Mouse (Mus musculus) fibroblast of lung, adult 2 months (primary cell): ENCODE results near the gene Prkacb.
A peak's percentile ranks its signal among the peaks of the same experiment; 100 is the strongest.
"Not testable (repeated sequence)": the region's sequence is repeated elsewhere in the genome, so short reads cannot be mapped to it uniquely, and the experiment has no call there.

Source experiments
- DNase-seq: peaks from one replicate; pipeline ENCODE4 v3.0.0-alpha.2; 2011; ENCODE audit warnings: low read depth

Prkacb gene

GRCm38 (mm10) chr3:146778451-146778850, 34.3 kb downstream of the Prkacb start:
- no peak for DNase-seq

DNA sequence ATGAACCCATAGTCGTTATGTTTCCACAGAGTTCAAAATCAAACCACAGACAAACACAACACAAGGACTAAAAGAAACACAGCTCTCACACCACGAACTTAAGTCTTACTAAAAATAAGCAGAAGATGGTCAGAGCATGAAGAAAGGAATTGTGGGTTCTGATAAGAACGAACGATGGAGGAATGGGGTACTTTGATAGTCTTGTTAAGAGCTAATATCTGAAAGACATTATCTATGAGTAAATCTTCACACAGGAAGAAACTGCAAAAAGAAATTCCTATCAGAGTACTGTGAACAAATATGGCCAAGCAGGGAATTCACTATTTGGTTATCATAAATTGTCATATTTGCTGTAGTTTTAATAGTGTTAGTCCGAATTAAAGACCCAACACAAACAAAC, 36.1 kb downstream of the Prkacb start:
- DNase-seq: no peak

GRCm38 (mm10) chr3:146770853-146771252, 41.9 kb downstream of the Prkacb start:
- no peak for DNase-seq

GRCm38 (mm10) chr3:146769940-146770659, 42.7 kb downstream of the Prkacb start:
- no peak for DNase-seq

GRCm38 (mm10) chr3:146769569-146769939, 43.2 kb downstream of the Prkacb start:
- no peak for DNase-seq

DNA sequence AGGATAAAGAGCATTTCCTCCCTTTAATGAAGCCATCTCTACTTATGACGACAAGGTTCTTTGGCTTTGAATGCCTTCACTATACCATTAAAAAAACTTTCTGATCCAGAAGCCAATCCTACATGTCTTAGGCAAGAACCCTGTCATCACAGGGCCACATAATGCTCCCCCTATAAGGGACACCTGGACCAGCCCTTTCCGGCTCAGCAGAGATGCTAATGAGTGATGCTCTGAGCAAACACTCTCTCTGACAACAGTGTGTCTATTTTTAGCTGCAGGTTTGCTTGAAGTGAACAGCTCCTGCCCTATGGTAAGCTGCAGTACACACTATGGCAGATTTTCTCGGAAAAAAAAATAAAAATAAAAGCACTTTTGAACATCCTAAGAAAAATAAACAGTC, 43.9 kb downstream of the Prkacb start:
- DNase-seq: no peak

DNA sequence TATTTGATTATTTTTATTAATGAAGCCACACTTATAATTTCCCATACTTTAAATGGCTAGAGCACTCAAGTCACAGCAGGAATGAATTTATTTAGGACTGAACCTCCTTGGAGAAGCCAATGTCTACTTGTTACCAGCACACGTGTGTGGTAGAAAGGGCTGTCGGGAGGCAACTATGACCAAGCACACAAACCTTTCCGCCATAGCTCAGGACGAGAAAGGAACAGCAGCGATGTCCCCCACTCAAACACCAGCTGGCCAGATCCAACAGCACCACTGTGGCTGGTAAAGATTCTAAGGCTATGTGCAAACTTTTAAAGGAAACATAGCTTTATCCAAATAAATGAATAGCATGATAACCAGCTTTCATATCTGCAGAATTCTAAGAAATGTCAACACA, 44.4 kb downstream of the Prkacb start:
- DNase-seq: no peak

DNA sequence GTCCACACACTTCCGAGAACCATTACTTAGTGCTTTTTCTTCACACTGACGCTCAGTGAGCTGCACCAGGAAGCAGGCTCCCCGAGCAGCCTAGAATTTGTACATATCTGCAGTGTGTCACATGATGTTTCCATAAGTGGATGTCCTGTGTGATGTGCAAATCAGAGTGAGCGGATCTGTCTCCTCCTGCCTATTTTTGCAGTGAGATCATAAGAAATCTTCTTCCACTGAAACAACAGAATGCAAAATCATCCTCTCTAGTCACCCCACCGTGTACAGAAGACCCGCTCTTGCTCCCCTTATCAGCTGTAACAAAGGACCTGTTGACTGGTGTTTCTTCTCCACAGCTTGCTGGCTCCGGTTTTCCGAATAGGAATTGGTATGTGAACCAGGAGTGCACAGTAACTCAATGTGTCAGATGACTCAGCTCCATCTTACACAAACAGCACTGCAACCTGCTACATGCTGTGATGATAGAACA, 46.0 kb downstream of the Prkacb start:
- no peak for DNase-seq

DNA sequence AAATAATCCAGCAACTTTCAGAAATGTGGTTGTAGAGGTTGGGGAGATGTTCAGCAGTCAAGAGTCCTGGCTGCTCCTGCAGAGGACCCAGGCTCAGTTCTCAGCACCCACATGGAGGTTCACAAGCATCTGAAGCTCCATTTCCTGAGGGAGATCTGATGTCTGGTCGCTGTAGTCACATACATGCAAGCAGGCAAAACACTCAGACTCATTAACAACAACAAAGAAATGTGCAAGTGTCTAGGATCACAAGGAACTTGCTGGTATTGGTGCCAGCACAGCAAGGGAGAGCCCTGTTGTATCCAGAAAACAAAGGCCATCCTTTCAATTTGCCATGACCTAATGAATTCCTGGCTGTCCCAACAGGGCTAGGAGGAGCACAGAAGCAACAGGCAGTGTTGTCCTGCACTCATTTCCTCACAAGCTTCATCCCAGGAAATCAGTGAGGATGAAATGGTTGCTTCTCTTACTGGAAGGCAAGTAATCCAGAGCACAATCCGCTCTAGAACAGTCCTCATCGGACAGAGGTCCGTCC, 46.7 kb downstream of the Prkacb start:
- no peak for DNase-seq

- no peak for DNase-seq
Measured at GRCm38 (mm10) chr3:146764871-146765529, 47.8 kb downstream of the Prkacb start.

DNA sequence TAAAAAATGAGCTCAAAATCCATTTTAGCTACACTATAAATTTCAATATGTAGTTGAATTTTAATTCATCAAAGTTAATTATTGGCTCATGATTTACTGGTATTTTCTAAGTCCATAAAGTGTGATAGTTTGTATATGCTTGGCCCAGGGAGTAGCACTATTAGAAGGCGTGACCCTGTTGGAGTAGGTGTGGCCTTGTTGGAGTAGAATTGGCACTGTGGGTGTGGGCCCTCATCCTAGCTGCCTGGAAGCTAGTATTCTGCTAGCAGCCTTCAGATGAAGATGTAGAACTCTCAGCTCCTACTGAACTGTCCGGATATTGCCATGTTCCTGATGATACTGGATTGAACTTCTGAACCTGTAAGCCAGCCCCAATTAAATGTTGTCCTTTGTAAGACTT, 49.7 kb downstream of the Prkacb start:
- not testable (repeated sequence) for DNase-seq

DNA sequence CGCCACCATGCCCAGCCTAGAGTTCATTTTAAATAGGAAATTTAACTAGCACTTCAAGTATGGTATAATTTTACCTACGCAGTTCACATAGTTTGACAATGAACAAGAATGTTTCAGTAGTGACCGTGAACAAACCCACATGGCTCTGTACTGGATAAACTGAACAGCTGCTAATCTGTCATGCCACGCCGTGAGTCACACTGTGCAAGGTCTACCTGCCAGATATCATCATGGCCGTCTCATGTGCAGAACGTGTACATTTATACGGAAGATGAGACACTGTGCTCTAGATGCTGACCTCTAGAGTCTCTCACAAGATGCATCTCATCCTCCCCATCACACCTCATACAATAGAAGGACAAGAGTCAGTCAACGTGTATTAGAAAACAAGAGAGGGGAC, 51.5 kb downstream of the Prkacb start:
- no peak for DNase-seq

- DNase-seq: no peak
Measured at GRCm38 (mm10) chr3:146757970-146758960, 54.5 kb downstream of the Prkacb start.

- DNase-seq: no peak
Measured at GRCm38 (mm10) chr3:146754270-146754669, 58.5 kb downstream of the Prkacb start.

DNA sequence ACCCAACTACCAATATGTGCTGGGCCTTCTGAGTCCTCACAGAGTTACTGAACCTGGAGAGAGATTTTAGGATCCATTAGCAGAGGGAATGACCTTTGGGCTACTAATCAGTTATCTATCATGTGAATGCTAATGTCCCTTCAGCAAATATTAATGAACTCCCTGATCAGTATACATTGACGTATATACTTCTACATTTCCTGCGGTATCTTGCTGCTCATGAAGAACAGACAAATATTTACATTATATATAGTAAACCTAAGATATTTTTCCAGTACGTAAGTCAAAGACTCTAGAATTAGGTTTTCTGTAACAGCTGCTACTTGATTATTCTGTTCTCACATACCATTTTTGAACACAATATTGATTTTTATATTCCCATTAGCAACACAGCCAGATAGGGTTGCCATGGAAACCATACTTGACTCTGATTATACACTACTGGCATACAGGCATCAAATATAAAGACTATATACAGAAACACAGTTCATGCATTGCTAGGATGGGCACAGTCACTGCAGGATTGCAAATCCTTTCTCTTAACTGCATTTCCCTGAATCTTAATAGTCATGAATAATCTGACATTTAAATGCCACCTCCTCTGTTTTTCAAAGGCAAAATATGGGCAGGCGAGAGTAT, 71.1 kb downstream of the Prkacb start:
- DNase-seq: no peak

- DNase-seq: no peak
Measured at GRCm38 (mm10) chr3:146741158-146741557, 71.6 kb downstream of the Prkacb start.

- not testable (repeated sequence) for DNase-seq
Measured at GRCm38 (mm10) chr3:146736186-146736585, 76.6 kb downstream of the Prkacb start.

GRCm38 (mm10) chr3:146735657-146736056, 77.1 kb downstream of the Prkacb start:
- no peak for DNase-seq

GRCm38 (mm10) chr3:146734907-146735629, 77.7 kb downstream of the Prkacb start:
- DNase-seq: no peak

- no peak for DNase-seq
Measured at GRCm38 (mm10) chr3:146731499-146731898, 81.3 kb downstream of the Prkacb start.

DNA sequence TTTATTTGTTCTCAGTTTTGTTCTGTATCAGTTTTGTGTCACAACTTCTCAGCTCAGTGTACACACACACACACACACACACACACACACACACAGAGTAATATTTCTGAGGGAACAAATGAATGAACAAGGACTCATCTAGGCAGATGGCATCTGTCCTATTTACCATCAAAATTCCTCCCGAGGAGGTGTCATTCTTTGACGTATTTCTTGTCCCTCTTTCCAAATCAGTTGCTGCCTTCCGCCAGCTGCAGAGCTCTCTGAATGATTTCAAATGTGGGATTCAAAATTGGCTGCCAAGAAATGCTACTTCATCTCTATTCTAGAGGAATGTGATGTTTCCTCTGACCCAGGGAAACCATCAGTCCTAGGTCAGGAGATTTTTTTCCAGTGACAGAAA, 89.8 kb downstream of the Prkacb start:
- DNase-seq: peak; percentile 5
